Mouse (Mus musculus) olfactory bulb, adult 2 months (tissue): Measurements from ENCODE around the gene Scd2.

Experiments
- CTCF ChIP-seq: fragments of 200-500 bp; IDR thresholded peaks from 2 replicates; pipeline ENCODE4 v1.5.1; 2012; ENCODE audit warnings: low read depth, mild to moderate bottlenecking, low read length, moderate library complexity; ENCODE audit not compliant: insufficient read depth
- POLR2A ChIP-seq: fragments of 200-500 bp; IDR thresholded peaks from 2 replicates; pipeline ENCODE4 v1.6.1; 2012; ENCODE audit warnings: mild to moderate bottlenecking, low read depth, low read length, moderate library complexity; ENCODE audit not compliant: insufficient read depth

DNA sequence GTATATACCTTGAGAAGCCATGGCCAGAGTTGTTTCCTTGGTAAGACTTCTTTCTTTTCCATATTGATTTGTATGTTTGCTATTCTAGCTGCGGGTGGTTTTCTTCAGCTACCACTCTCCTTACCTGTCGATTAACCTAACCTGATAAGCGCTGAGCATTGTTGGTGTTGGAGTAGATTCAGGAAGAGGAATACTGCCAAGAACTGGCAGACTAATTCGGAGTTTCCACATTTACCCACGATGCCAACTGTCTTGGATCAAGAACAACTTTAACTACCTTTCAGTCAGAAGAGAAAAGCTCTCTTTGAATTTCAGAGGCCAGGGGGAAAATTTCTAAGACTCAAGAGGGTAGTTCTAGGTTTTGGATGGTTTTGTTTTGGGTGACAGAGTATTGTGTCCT lies 16.6 kb upstream of the Scd2 start:
- TF ChIP-seq POLR2A (no peak), CTCF (no peak)
